ENCODE assay signal across 16 mouse cellular contexts in genomic region chr16:38689786-38690185, GRCm38 (mm10). TPM values are rescaled to one million over a fixed set of nuclear protein-coding genes. Genes with fewer than 3 reads are reported as not detected.
DNase-seq lines count a peak whose midpoint lies in the region; ATAC-seq and TF ChIP-seq lines count a peak whose summit lies in the region.
"Had no signal": no experiment of that assay in that cellular context is flagged by ENCODE, and none has a peak within 500 bp of the region (broad histone marks: within the 10 kb centered on the region; RNA-seq: fewer than 3 reads in every experiment).

No protein-coding gene starts in this region.

- no peaks in the 10 kb centered on the region for H3K9me3 ChIP-seq in kidney, embryonic 14.5 days (ENCODE audit: control insufficient read depth, low read length)
- H3K9me3 ChIP-seq in heart, embryonic 12.5 days (replicated peaks) = no peaks in the 10 kb centered on the region
- no peaks in the 10 kb centered on the region for H3K9me3 ChIP-seq in limb, embryonic 14.5 days (ENCODE audit: control insufficient read depth, low read length)
- H3K9me3 ChIP-seq: forebrain, embryonic 13.5 days; midbrain, embryonic 15.5 days had no signal

- H3K4me2 ChIP-seq in kidney, embryonic 14.5 days (replicated peaks; ENCODE audit: low read depth, low read length) = no peak overlapping the region
- H3K4me2 ChIP-seq in heart, embryonic 12.5 days = 0 out of 2 replicates have a peak overlapping the region, but pooled peaks have one; percentile 0
- H3K4me2 ChIP-seq in limb, embryonic 14.5 days (replicated peaks; ENCODE audit: low read depth, low read length, severe bottlenecking) = no peak overlapping the region
- H3K4me2 ChIP-seq: forebrain, embryonic 13.5 days; liver, embryonic 11.5 days; midbrain, embryonic 15.5 days had no signal

- WGBS in kidney, embryonic 14.5 days = 38% methylated on average over 10 of the region's 10 CpGs
- WGBS in heart, embryonic 12.5 days = 63% methylated on average over 10 of the region's 10 CpGs
- WGBS in limb, embryonic 14.5 days = 72% methylated on average over 10 of the region's 10 CpGs

- no peaks in the 10 kb centered on the region for H3K27me3 ChIP-seq in kidney, embryonic 14.5 days (ENCODE audit: control insufficient read depth, insufficient read depth, low read length)
- H3K27me3 ChIP-seq in heart, embryonic 12.5 days (replicated peaks) = no peaks in the 10 kb centered on the region
- no peaks in the 10 kb centered on the region for H3K27me3 ChIP-seq in limb, embryonic 14.5 days (ENCODE audit: control insufficient read depth, insufficient read depth, low read length)
- H3K27me3 ChIP-seq: forebrain, embryonic 13.5 days; midbrain, embryonic 15.5 days had no signal

- H3K9ac ChIP-seq in kidney, embryonic 14.5 days (ENCODE audit: low read depth, low read length) = no peak overlapping the region
- no peak overlapping the region; the same call in 1 of the 2 replicates for H3K9ac ChIP-seq in heart, embryonic 12.5 days
- H3K9ac ChIP-seq in limb, embryonic 14.5 days (ENCODE audit: low read depth, low read length, severe bottlenecking) = no peak overlapping the region
- H3K9ac ChIP-seq: forebrain, embryonic 13.5 days; midbrain, embryonic 15.5 days had no signal

- no peak overlapping the region for H3K4me3 ChIP-seq in kidney, embryonic 14.5 days (ENCODE audit: low read length)
- no peak overlapping the region for H3K4me3 ChIP-seq in heart, embryonic 12.5 days
- H3K4me3 ChIP-seq in limb, embryonic 14.5 days (replicated peaks; ENCODE audit: low read length) = no peak overlapping the region
- H3K4me3 ChIP-seq: forebrain, embryonic 13.5 days; left cerebral cortex, adult 2 months; midbrain, embryonic 15.5 days had no signal

- DNase-seq in kidney, adult 11 months = no peak
- peak; percentile 40 for DNase-seq in gastrocnemius, postnatal 10 days
- peak; percentile 49 for DNase-seq in limb, embryonic 14.5 days (ENCODE audit: low spot score)
- DNase-seq in right cerebral cortex, postnatal 10 days (ENCODE audit: low spot score in 2 of 2) = no peak
- no peak for DNase-seq in adrenal gland, adult 18-20 months (ENCODE audit: low spot score in 2 of 2)
- DNase-seq: cerebellum, adult 11 months; right cerebral cortex, postnatal 4 days; thymus, postnatal 36 days had no signal

- H3K27ac ChIP-seq in kidney, embryonic 14.5 days (ENCODE audit: low read depth, low read length) = no peak overlapping the region; the same call in 1 of the 2 replicates
- peak overlapping the region; percentile 39 for H3K27ac ChIP-seq in heart, embryonic 12.5 days (ENCODE audit: poor library complexity, severe bottlenecking)
- 0 out of 2 replicates have a peak overlapping the region, but pooled peaks have one; percentile 38 for H3K27ac ChIP-seq in limb, embryonic 14.5 days (replicated peaks; ENCODE audit: low read depth, low read length)
- H3K27ac ChIP-seq: forebrain, embryonic 13.5 days; left cerebral cortex, adult 2 months; midbrain, embryonic 15.5 days had no signal

- ATAC-seq in kidney, embryonic 14.5 days (ENCODE audit: low FRiP score, low TSS enrichment) = peak; percentile 48; the same call in 1 of the 2 replicates
- 0 out of 2 replicates have a peak, but pooled peaks have one; percentile 7 for ATAC-seq in heart, embryonic 12.5 days (ENCODE audit: insufficient number of reproducible peaks, low FRiP score)
- ATAC-seq in limb, embryonic 14.5 days (ENCODE audit: low FRiP score, low read depth) = peak; percentile 23; the same call in 1 of the 2 replicates
- ATAC-seq: activated CD4-positive, CD25-positive, alpha-beta regulatory T cell, adult 4 months; forebrain, embryonic 13.5 days; midbrain, embryonic 15.5 days had no signal

- TF ChIP-seq POLR2A in limb, embryonic 14.5 days (IDR thresholded peaks at IDR 0.05; ENCODE audit: borderline replicate concordance, extremely low read depth, insufficient read depth, insufficient read length) = no peak

- H3K36me3 ChIP-seq in kidney, embryonic 14.5 days (ENCODE audit: control insufficient read depth, insufficient read depth, low read length) = no peaks in the 10 kb centered on the region
- peaks cover 50% of the 10 kb centered on the region for H3K36me3 ChIP-seq in heart, embryonic 12.5 days
- H3K36me3 ChIP-seq in limb, embryonic 14.5 days (ENCODE audit: control insufficient read depth, insufficient read depth, low read length) = no peaks in the 10 kb centered on the region
- H3K36me3 ChIP-seq: midbrain, embryonic 15.5 days had no signal

- peaks cover 16% of the 10 kb centered on the region; the same call in 1 of the 2 replicates for H3K4me1 ChIP-seq in kidney, embryonic 14.5 days (ENCODE audit: control insufficient read depth, insufficient read depth, low read length)
- H3K4me1 ChIP-seq in heart, embryonic 12.5 days (replicated peaks) = peaks cover 57% of the 10 kb centered on the region
- H3K4me1 ChIP-seq in limb, embryonic 14.5 days (ENCODE audit: control insufficient read depth, insufficient read depth, low read length) = peaks cover 29% of the 10 kb centered on the region
- H3K4me1 ChIP-seq: forebrain, embryonic 13.5 days; midbrain, embryonic 15.5 days had no signal

RNA-seq across cellular contexts. Expression of gene Arhgap31, which starts 23.3 kb away (rescaled TPM):
- polyA plus RNA-seq in kidney, embryonic 14.5 days (2014; fragmentation: Nextera tagmentation; extraction: Ambion mirVana) = 7.3 and 10.0 TPM in 2 replicates
- total RNA-seq in gastrocnemius, postnatal 10 days (2021) = 10 to 100 TPM; 22.1 to 28.5 TPM
- polyA plus RNA-seq in heart, embryonic 12.5 days (2016; fragmentation: Nextera tagmentation; extraction: Ambion mirVana) = 43.1 and 47.7 TPM in 2 replicates
- 15.0 and 15.3 TPM in 2 replicates for polyA plus RNA-seq in limb, embryonic 14.5 days (2012; rRNA removed)
- polyA plus RNA-seq in limb, embryonic 14.5 days (2014; fragmentation: Nextera tagmentation; extraction: Ambion mirVana) = 18.1 and 20.3 TPM in 2 replicates
- 10 to 100 TPM; 20.3 to 25.5 TPM for total RNA-seq in adrenal gland, adult 18-20 months (2021)

RNA-seq across cellular contexts. Expression of gene B4galt4, which starts 52.3 kb away (rescaled TPM):
- 24.5 and 32.7 TPM in 2 replicates for polyA plus RNA-seq in kidney, embryonic 14.5 days (2014; fragmentation: Nextera tagmentation; extraction: Ambion mirVana)
- total RNA-seq in gastrocnemius, postnatal 10 days (2021) = 1 to 10 TPM; 5.5 to 5.7 TPM
- polyA plus RNA-seq in heart, embryonic 12.5 days (2016; fragmentation: Nextera tagmentation; extraction: Ambion mirVana) = 26.6 and 29.8 TPM in 2 replicates
- polyA plus RNA-seq in limb, embryonic 14.5 days (2012; rRNA removed) = 17.7 and 18.7 TPM in 2 replicates
- 30.9 and 34.3 TPM in 2 replicates for polyA plus RNA-seq in limb, embryonic 14.5 days (2014; fragmentation: Nextera tagmentation; extraction: Ambion mirVana)
- 1 to 10 TPM; 8.3 to 8.7 TPM for total RNA-seq in adrenal gland, adult 18-20 months (2021)
- total RNA-seq: CH12.LX had no signal

Comparison
In these comparisons a context has a peak if more than half of its experiments do, and no peak if none do; other contexts are left out.
1. DNase-seq: peak in gastrocnemius, postnatal 10 days (single experiment) and limb, embryonic 14.5 days (single experiment); none in kidney, adult 11 months (single experiment), right cerebral cortex, postnatal 10 days (0 of 2) and adrenal gland, adult 18-20 months (0 of 2).
2. Peak in every context shown above with its lines, with median percentiles within 50 percentile points of each other: ATAC-seq.